Mouse (Mus musculus) liver, embryonic 16.5 days (tissue): Measurements from ENCODE around the gene Fxyd7. TPM values are rescaled to one million over a fixed set of nuclear protein-coding genes. Genes with fewer than 3 reads are reported as not detected.

ENCODE experiments used
- ATAC-seq: fragments of 200-750 bp; cut with Nextera tagmentation; 2 replicates; pipeline ENCODE4 v1.8.0; 2017; ENCODE audit warnings: low read depth, mild to moderate bottlenecking, moderate number of reproducible peaks, moderate library complexity
- H3K27ac ChIP-seq: fragments of 300-500 bp; sonication (generic); 2 replicates; pipeline ENCODE4 v1.5.1; 2014; ENCODE audit warnings: mild to moderate bottlenecking, low read length
- H3K27me3 ChIP-seq: fragments of 300-500 bp; sonication (generic); 2 replicates; pipeline ENCODE4 v1.6.1; 2014; ENCODE audit warnings: low read depth, low read length, mixed read lengths; ENCODE audit not compliant: control insufficient read depth, insufficient read depth
- H3K36me3 ChIP-seq: fragments of 300-500 bp; sonication (generic); 2 replicates; pipeline ENCODE4 v1.6.1; 2014; ENCODE audit warnings: mild to moderate bottlenecking; ENCODE audit not compliant: control insufficient read depth, insufficient read depth
- H3K4me1 ChIP-seq: fragments of 300-500 bp; sonication (generic); 2 replicates; pipeline ENCODE4 v1.6.1; 2014; ENCODE audit warnings: low read depth, low read length, mixed read lengths; ENCODE audit not compliant: control insufficient read depth
- H3K4me2 ChIP-seq: fragments of 300-500 bp; sonication (generic); 2 replicates; pipeline ENCODE4 v1.6.1; 2014; ENCODE audit warnings: low read depth, low read length, mixed read lengths
- H3K4me3 ChIP-seq: fragments of 300-500 bp; sonication (generic); 2 replicates; pipeline ENCODE4 v1.5.1; 2014; ENCODE audit warnings: low read depth, mild to moderate bottlenecking, low read length
- H3K9ac ChIP-seq: fragments of 300-500 bp; sonication (generic); 2 replicates; pipeline ENCODE4 v1.6.1; 2014; ENCODE audit warnings: low read depth, low read length
- H3K9me3 ChIP-seq: fragments of 300-500 bp; sonication (generic); replicated peaks from 2 replicates; pipeline ENCODE4 v1.6.1; 2016; ENCODE audit warnings: low read length; ENCODE audit not compliant: control insufficient read depth
- WGBS: fragments of 180-500 bp; shearing (Covaris S2); extraction: QIAGEN DNeasy Blood & Tissue Kit; methylation state at CpG from one replicate; pipeline ENCODE4 v1.1.7; 2014; ENCODE audit not compliant: insufficient replicate concordance; 5-methylcytosine and 5-hydroxymethylcytosine counted together
- polyA plus RNA-seq: library from polyadenylated mRNA; unstranded; fragments of >200 nt; fragmentation: Nextera tagmentation; extraction: Ambion mirVana; gene quantifications from 2 replicates; pipeline ENCODE4 v1.2.1, GENCODE M21; 2015

Gene Fxyd7
- polyA plus RNA-seq, 1 experiment from 2014 or later: 0.65 TPM

GRCm38 (mm10) chr7:31050487-31050886 is 780 bp downstream of the Fxyd7 start:
- Histone ChIP-seq H3K27ac (no peak overlapping the region), H3K4me2 (no peak overlapping the region), H3K9ac (no peak overlapping the region), H3K27me3 (peaks cover 44% of the 10 kb centered on the region), H3K4me3 (no peak overlapping the region), H3K36me3 (no peaks in the 10 kb centered on the region), H3K4me1 (peaks cover 6% of the 10 kb centered on the region), H3K9me3 (no peaks in the 10 kb centered on the region)
- 6% methylated on average over 6 of the region's 6 CpGs for WGBS
- ATAC-seq: no peak

GRCm38 (mm10) chr7:31049846-31050281 is 1.4 kb downstream of the Fxyd7 start:
- ATAC-seq: no peak
- 6% methylated on average over 13 of the region's 15 CpGs for WGBS
- H3K9me3 ChIP-seq: no peaks in the 10 kb centered on the region
- H3K36me3 ChIP-seq: no peaks in the 10 kb centered on the region
- no peak overlapping the region for H3K4me2 ChIP-seq
- no peak overlapping the region for H3K9ac ChIP-seq
- peaks cover 44% of the 10 kb centered on the region for H3K27me3 ChIP-seq
- no peak overlapping the region for H3K4me3 ChIP-seq
- H3K27ac ChIP-seq: no peak overlapping the region
- peaks cover 6% of the 10 kb centered on the region for H3K4me1 ChIP-seq

DNA sequence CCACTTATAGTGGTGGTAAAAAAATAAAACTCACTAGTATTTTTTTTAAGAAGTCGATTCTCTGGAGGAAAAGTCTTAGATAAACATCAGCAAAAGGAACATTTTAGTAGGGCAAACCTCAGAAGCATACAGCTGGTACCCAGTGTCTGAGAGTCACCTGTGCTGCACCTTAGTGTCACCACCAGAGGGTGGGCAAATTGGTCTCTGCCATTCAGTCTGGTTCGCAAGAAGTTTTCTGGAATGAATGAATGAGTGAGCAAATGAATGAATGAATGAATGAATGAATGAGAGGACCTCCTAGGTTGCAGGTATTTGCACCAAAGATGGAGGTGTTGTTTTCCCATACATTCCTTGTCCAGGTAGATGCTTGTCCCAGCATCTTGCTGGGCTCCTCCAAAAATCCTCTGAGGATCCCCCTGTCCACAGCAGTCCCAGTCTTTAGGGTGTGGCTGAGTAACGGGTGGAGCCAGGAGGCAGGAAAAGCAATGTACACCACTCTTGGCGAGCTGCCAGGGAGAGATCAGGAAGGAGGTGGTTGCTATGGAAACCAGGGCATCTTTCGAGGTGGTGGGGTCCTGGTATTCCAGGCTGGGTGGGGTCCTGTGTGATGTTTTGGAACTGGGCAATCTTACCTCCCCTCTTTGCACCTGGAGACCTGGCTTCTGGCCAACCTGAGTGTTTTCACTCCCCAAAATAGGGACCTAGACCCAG is 2.0 kb downstream of the Fxyd7 start:
- peaks cover 44% of the 10 kb centered on the region for H3K27me3 ChIP-seq
- no peak overlapping the region for H3K4me3 ChIP-seq
- ATAC-seq: no peak
- peaks cover 6% of the 10 kb centered on the region for H3K4me1 ChIP-seq
- 15% methylated on average over 5 of the region's 5 CpGs for WGBS
- no peaks in the 10 kb centered on the region for H3K36me3 ChIP-seq
- H3K27ac ChIP-seq: no peak overlapping the region
- H3K9ac ChIP-seq: no peak overlapping the region
- no peak overlapping the region for H3K4me2 ChIP-seq
- H3K9me3 ChIP-seq: no peaks in the 10 kb centered on the region

DNA sequence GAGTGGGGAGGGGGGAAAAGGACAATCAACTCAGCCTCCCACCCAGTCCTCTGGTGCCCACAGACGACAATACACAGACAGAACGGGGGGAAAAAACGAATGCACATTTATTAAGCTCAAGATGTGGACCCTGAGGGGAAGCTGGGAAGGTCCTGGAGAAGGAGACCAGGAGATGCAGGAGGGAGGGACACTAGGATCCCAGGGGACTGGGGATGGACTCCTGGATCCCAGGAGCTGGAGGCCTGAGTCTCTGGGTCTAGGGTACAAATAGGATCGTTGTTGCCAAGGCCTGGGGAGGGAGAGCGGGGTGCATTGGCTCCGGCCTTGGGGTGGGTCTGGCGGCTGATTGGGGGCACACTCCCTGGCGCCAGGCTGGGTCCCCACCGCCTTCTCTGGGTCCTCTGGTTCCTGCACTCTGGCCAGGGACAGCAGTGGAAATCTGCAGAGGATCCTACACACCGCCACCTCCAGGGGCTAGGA is 8.8 kb downstream of the Fxyd7 start, which contains the start of gene Fxyd5:
TSS of gene Fxyd5 (minus strand) at position 51 of the 480 bp plus-strand sequence.
- peak within 1 kb of the TSS; percentile 46 for H3K4me2 ChIP-seq
- H3K9ac ChIP-seq: no peak within 1 kb of the TSS; the same call in 1 of the 2 replicates
- ATAC-seq: no peak
- 38% methylated on average over 10 of the region's 10 CpGs for WGBS
- H3K4me3 ChIP-seq: peak within 1 kb of the TSS; percentile 46
- no peaks in the 10 kb centered on the region for H3K9me3 ChIP-seq
- peaks cover 10% of the 10 kb centered on the region for H3K27me3 ChIP-seq
- no peaks in the 10 kb centered on the region for H3K4me1 ChIP-seq
- peak within 1 kb of the TSS; percentile 24; the same call in 1 of the 2 replicates for H3K27ac ChIP-seq
- no peaks in the 10 kb centered on the region for H3K36me3 ChIP-seq

- H3K4me2 ChIP-seq: peak overlapping the region; percentile 46
- peak overlapping the region; percentile 46 for H3K4me3 ChIP-seq
- no peaks in the 10 kb centered on the region for H3K36me3 ChIP-seq
- no peaks in the 10 kb centered on the region for H3K9me3 ChIP-seq
- H3K27ac ChIP-seq: peak overlapping the region; percentile 24; the same call in 1 of the 2 replicates
- ATAC-seq: peak; percentile 58; the same call in 1 of the 2 replicates
- no peaks in the 10 kb centered on the region for H3K4me1 ChIP-seq
- peaks cover 10% of the 10 kb centered on the region for H3K27me3 ChIP-seq
- 2% methylated on average over 28 of the region's 28 CpGs for WGBS
- no peak overlapping the region; the same call in 1 of the 2 replicates for H3K9ac ChIP-seq
Measured at GRCm38 (mm10) chr7:31041662-31042315, 9.5 kb downstream of the Fxyd7 start.

DNA sequence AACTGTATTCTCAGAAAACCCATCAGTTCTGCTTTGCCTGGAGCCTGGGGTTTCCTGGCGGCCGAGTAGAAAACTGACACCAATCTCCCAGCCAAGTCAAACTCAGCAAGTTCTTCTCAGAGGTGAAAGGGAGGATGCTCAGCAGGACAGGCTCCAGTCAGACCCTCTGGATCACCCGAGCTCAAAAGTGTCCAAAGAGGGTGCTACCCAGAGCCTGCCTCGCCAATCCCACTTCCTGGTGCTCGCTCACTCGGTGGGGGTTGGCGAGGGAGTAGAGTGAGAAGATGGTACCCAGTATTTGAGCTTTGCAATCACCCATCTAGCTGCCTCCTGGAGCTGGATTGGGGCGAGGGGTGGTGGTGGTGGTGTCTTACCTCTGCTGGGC is 10.3 kb downstream of the Fxyd7 start:
- 12% methylated on average over 8 of the region's 8 CpGs for WGBS
- H3K36me3 ChIP-seq: no peaks in the 10 kb centered on the region
- no peak for ATAC-seq
- H3K27me3 ChIP-seq: peaks cover 10% of the 10 kb centered on the region
- no peak overlapping the region for H3K9ac ChIP-seq
- H3K4me1 ChIP-seq: no peaks in the 10 kb centered on the region
- H3K4me2 ChIP-seq: no peak overlapping the region
- H3K27ac ChIP-seq: no peak overlapping the region
- H3K9me3 ChIP-seq: no peaks in the 10 kb centered on the region
- peak overlapping the region; percentile 46 for H3K4me3 ChIP-seq

DNA sequence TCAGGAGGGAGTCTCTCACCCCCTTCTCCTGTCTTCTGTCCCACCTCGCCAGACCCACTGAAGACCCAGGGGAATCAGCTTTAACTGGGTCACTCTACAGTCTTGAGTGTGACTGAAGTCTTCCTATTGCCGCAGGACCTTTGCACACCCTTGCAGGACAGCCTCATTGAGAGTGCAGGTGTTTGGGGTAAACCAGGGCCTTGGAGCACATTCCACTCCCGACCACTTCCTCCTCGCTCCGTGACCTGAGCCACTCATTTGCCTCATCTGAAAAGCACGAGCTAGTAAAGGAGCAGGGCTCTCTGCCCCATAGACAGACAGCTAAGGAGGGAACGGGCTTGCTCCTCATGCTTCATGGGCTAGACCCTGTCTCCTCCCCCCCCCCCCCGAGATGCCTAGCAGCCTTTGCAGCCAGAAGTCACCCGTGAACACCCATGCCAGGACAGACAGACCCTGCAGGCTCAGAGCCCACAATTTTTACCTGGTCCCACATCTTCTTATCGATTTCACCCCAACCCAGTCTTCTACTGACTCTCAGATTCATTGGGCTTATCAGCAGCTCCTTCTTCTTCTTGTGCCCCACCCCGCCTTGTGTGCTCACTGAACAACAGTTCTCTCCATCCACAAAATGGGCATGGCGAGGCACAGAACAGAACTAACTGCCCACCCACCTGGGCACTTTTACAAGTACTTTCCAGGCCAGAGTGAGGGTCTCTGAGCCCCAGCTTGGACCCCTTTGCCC is 10.8 kb downstream of the Fxyd7 start:
- H3K4me3 ChIP-seq: no peak overlapping the region
- H3K27ac ChIP-seq: no peak overlapping the region
- no peak for ATAC-seq
- no peak overlapping the region for H3K9ac ChIP-seq
- H3K36me3 ChIP-seq: no peaks in the 10 kb centered on the region
- no peaks in the 10 kb centered on the region for H3K4me1 ChIP-seq
- WGBS: 35% methylated on average over 12 of the region's 12 CpGs
- 0 out of 2 replicates have a peak overlapping the region, but pooled peaks have one; percentile 30 for H3K4me2 ChIP-seq
- H3K9me3 ChIP-seq: no peaks in the 10 kb centered on the region
- H3K27me3 ChIP-seq: peaks cover 10% of the 10 kb centered on the region

GRCm38 (mm10) chr7:31039011-31039410 is 12.3 kb downstream of the Fxyd7 start:
- Histone ChIP-seq H3K27me3 (peaks cover 10% of the 10 kb centered on the region), H3K9me3 (no peaks in the 10 kb centered on the region), H3K36me3 (no peaks in the 10 kb centered on the region), H3K4me2 (no peak overlapping the region), H3K9ac (no peak overlapping the region), H3K4me1 (peaks cover 3% of the 10 kb centered on the region; the same call in 1 of the 2 replicates), H3K4me3 (no peak overlapping the region), H3K27ac (no peak overlapping the region)
- ATAC-seq: no peak
- 73% methylated on average over 4 of the region's 4 CpGs for WGBS
